Mouse (Mus musculus): ENCODE results near the gene 1500009C09Rik. TPM values are rescaled to one million over a fixed set of nuclear protein-coding genes. Genes with fewer than 3 reads are reported as not detected.

Gene 1500009C09Rik
- total and polyA plus RNA-seq, 3 experiments: not detected

- Histone ChIP-seq H3K36me3 (replicated peaks) (no peaks in the 10 kb centered on the region), H3K9me3 (replicated peaks) (no peaks in the 10 kb centered on the region), H3K4me1 (ENCODE audit: insufficient read depth, low read depth, low read length) (peaks cover 3% of the 10 kb centered on the region; the same call in 1 of the 2 replicates), H3K4me3 (ENCODE audit: low read depth, low read length) (no peak overlapping the region), H3K27me3 (ENCODE audit: insufficient read depth, low read length) (peaks cover 55% of the 10 kb centered on the region)
- ATAC-seq (ENCODE audit: extremely low read depth, insufficient number of reproducible peaks, low FRiP score, poor library complexity, severe bottlenecking): no peak
- no peak for DNase-seq (ENCODE audit: low spot score)
- TF ChIP-seq POLR2AphosphoS5 (IDR thresholded peaks at IDR 0.05; ENCODE audit: insufficient replicate concordance, low read depth, low read length): no peak
- no peak for TF ChIP-seq TAL1 (conservative IDR thresholded peaks at IDR 0.05; ENCODE audit: low read depth, low read length)
- no peak for TF ChIP-seq GATA2 (IDR thresholded peaks at IDR 0.05; ENCODE audit: borderline replicate concordance, low read depth, low read length)
- TF ChIP-seq CTCF (IDR thresholded peaks at IDR 0.05; ENCODE audit: low read depth, low read length): no peak
- no peak for TF ChIP-seq GATA1 (IDR thresholded peaks at IDR 0.05; ENCODE audit: borderline replicate concordance, low read length)
Observed at GRCm38 (mm10) chr15:82274927-82275901, 23.0 kb downstream of the 1500009C09Rik start.

- TF ChIP-seq GATA1 (IDR thresholded peaks at IDR 0.05; ENCODE audit: borderline replicate concordance, low read length) (no peak), GATA2 (IDR thresholded peaks at IDR 0.05; ENCODE audit: borderline replicate concordance, low read depth, low read length) (no peak), POLR2AphosphoS5 (IDR thresholded peaks at IDR 0.05; ENCODE audit: insufficient replicate concordance, low read depth, low read length) (no peak), CTCF (IDR thresholded peaks at IDR 0.05; ENCODE audit: low read depth, low read length) (no peak), TAL1 (conservative IDR thresholded peaks at IDR 0.05; ENCODE audit: low read depth, low read length) (no peak)
- Histone ChIP-seq H3K36me3 (replicated peaks) (no peaks in the 10 kb centered on the region), H3K9me3 (replicated peaks) (no peaks in the 10 kb centered on the region), H3K4me3 (ENCODE audit: low read depth, low read length) (no peak overlapping the region), H3K27me3 (ENCODE audit: insufficient read depth, low read length) (peaks cover 41% of the 10 kb centered on the region), H3K4me1 (ENCODE audit: insufficient read depth, low read depth, low read length) (no peaks in the 10 kb centered on the region; the same call in 1 of the 2 replicates)
- ATAC-seq (ENCODE audit: extremely low read depth, insufficient number of reproducible peaks, low FRiP score, poor library complexity, severe bottlenecking) (no peak), DNase-seq (ENCODE audit: low spot score) (no peak)
Observed at GRCm38 (mm10) chr15:82277591-82277990, 25.4 kb downstream of the 1500009C09Rik start.

- Histone ChIP-seq H3K27me3 (ENCODE audit: insufficient read depth, low read length) (peaks cover 30% of the 10 kb centered on the region), H3K36me3 (replicated peaks) (no peaks in the 10 kb centered on the region), H3K4me3 (ENCODE audit: low read depth, low read length) (no peak overlapping the region), H3K9me3 (replicated peaks) (no peaks in the 10 kb centered on the region), H3K4me1 (ENCODE audit: insufficient read depth, low read depth, low read length) (no peaks in the 10 kb centered on the region)
- ATAC-seq (ENCODE audit: extremely low read depth, insufficient number of reproducible peaks, low FRiP score, poor library complexity, severe bottlenecking) (no peak), DNase-seq (ENCODE audit: low spot score) (no peak)
- TF ChIP-seq TAL1 (conservative IDR thresholded peaks at IDR 0.05; ENCODE audit: low read depth, low read length): no peak
Observed at GRCm38 (mm10) chr15:82280638-82281037, 28.4 kb downstream of the 1500009C09Rik start.

- H3K27me3 ChIP-seq (ENCODE audit: insufficient read depth, low read length): peaks cover 26% of the 10 kb centered on the region
- peaks cover 2% of the 10 kb centered on the region; the same call in 1 of the 2 replicates for H3K4me1 ChIP-seq (ENCODE audit: insufficient read depth, low read depth, low read length)
- TF ChIP-seq TAL1 (conservative IDR thresholded peaks at IDR 0.05; ENCODE audit: low read depth, low read length): no peak
- TF ChIP-seq GATA2 (IDR thresholded peaks at IDR 0.05; ENCODE audit: borderline replicate concordance, low read depth, low read length): no peak
- no peak for TF ChIP-seq POLR2AphosphoS5 (IDR thresholded peaks at IDR 0.05; ENCODE audit: insufficient replicate concordance, low read depth, low read length)
- TF ChIP-seq CTCF (IDR thresholded peaks at IDR 0.05; ENCODE audit: low read depth, low read length): no peak
- no peak for TF ChIP-seq GATA1 (IDR thresholded peaks at IDR 0.05; ENCODE audit: borderline replicate concordance, low read length)
- no peaks in the 10 kb centered on the region for H3K9me3 ChIP-seq (replicated peaks)
- no peak overlapping the region for H3K4me3 ChIP-seq (ENCODE audit: low read depth, low read length)
- H3K36me3 ChIP-seq (replicated peaks): no peaks in the 10 kb centered on the region
- ATAC-seq (ENCODE audit: extremely low read depth, insufficient number of reproducible peaks, low FRiP score, poor library complexity, severe bottlenecking) (no peak), DNase-seq (ENCODE audit: low spot score) (no peak)
Observed at GRCm38 (mm10) chr15:82286157-82286556, 34.0 kb downstream of the 1500009C09Rik start.

- TF ChIP-seq TAL1 (conservative IDR thresholded peaks at IDR 0.05; ENCODE audit: low read depth, low read length) (no peak), POLR2AphosphoS5 (IDR thresholded peaks at IDR 0.05; ENCODE audit: insufficient replicate concordance, low read depth, low read length) (no peak)
- Histone ChIP-seq H3K4me3 (ENCODE audit: low read depth, low read length) (no peak overlapping the region), H3K27me3 (ENCODE audit: insufficient read depth, low read length) (peaks cover 33% of the 10 kb centered on the region), H3K9me3 (replicated peaks) (no peaks in the 10 kb centered on the region), H3K4me1 (ENCODE audit: insufficient read depth, low read depth, low read length) (peaks cover 8% of the 10 kb centered on the region), H3K36me3 (replicated peaks) (no peaks in the 10 kb centered on the region)
- ATAC-seq (ENCODE audit: extremely low read depth, insufficient number of reproducible peaks, low FRiP score, poor library complexity, severe bottlenecking) (no peak), DNase-seq (ENCODE audit: low spot score) (no peak)
Observed at GRCm38 (mm10) chr15:82290252-82290651, 38.1 kb downstream of the 1500009C09Rik start.

GRCm38 (mm10) chr15:82292851-82293250, 40.7 kb downstream of the 1500009C09Rik start:
- Histone ChIP-seq H3K4me3 (ENCODE audit: low read depth, low read length) (no peak overlapping the region), H3K36me3 (replicated peaks) (no peaks in the 10 kb centered on the region), H3K9me3 (replicated peaks) (no peaks in the 10 kb centered on the region), H3K27me3 (ENCODE audit: insufficient read depth, low read length) (peaks cover 19% of the 10 kb centered on the region), H3K4me1 (ENCODE audit: insufficient read depth, low read depth, low read length) (peaks cover 8% of the 10 kb centered on the region)
- no peak for DNase-seq (ENCODE audit: low spot score)
- TF ChIP-seq GATA2 (IDR thresholded peaks at IDR 0.05; ENCODE audit: borderline replicate concordance, low read depth, low read length): no peak
- TF ChIP-seq CTCF (IDR thresholded peaks at IDR 0.05; ENCODE audit: low read depth, low read length): no peak
- no peak for TF ChIP-seq GATA1 (IDR thresholded peaks at IDR 0.05; ENCODE audit: borderline replicate concordance, low read length)
- no peak for TF ChIP-seq TAL1 (conservative IDR thresholded peaks at IDR 0.05; ENCODE audit: low read depth, low read length)
- TF ChIP-seq POLR2AphosphoS5 (IDR thresholded peaks at IDR 0.05; ENCODE audit: insufficient replicate concordance, low read depth, low read length): no peak
- no peak for ATAC-seq (ENCODE audit: extremely low read depth, insufficient number of reproducible peaks, low FRiP score, poor library complexity, severe bottlenecking)
